Mouse (Mus musculus) G1E (cell line): ENCODE measurements around the gene Kansl1l.

Experiments used
- CTCF ChIP-seq: IDR thresholded peaks from 2 replicates; pipeline ENCODE4 v1.5.1; 2012; ENCODE audit warnings: low read depth, low read length, inconsistent platforms, mixed read lengths
- GATA1 ChIP-seq: IDR thresholded peaks from 2 replicates; pipeline ENCODE4 v1.6.1; 2012; ENCODE audit warnings: borderline replicate concordance, low read length, inconsistent platforms, mixed read lengths
- POLR2AphosphoS5 ChIP-seq: IDR thresholded peaks from 2 replicates; pipeline ENCODE4 v1.6.1; 2012; ENCODE audit warnings: low read depth, low read length, inconsistent platforms; ENCODE audit not compliant: insufficient replicate concordance
- TAL1 ChIP-seq: conservative IDR thresholded peaks from 2 replicates; pipeline ENCODE4 v1.6.1; 2012; ENCODE audit warnings: low read depth, low read length, inconsistent platforms, mixed read lengths

GRCm38 (mm10) chr1:66700693-66701575, 116.4 kb downstream of the Kansl1l start, which contains the start of gene Rpe:
- TF ChIP-seq CTCF: no peak
- TF ChIP-seq GATA1: no peak
- TF ChIP-seq TAL1: no peak
- TF ChIP-seq POLR2AphosphoS5: no peak
